Mouse (Mus musculus): ENCODE measurements around the gene Psmc6.
A peak's percentile ranks its signal among the peaks of the same experiment; 100 is the strongest.

The Psmc6 gene

GRCm38 (mm10) chr14:45329589-45330181 is at the start of gene Psmc6:
Gene Psmc6 (plus strand): TSS chr14:45329788.
- peak; percentile 94 for DNase-seq (ENCODE audit: low read depth)

GRCm38 (mm10) chr14:45282066-45282465 is 47.5 kb upstream of the Psmc6 start:
- DNase-seq (ENCODE audit: low read depth): no peak

- DNase-seq (ENCODE audit: low read depth): no peak
Measured at GRCm38 (mm10) chr14:45291608-45292007, 38.0 kb upstream of the Psmc6 start.

- DNase-seq (ENCODE audit: low read depth): no peak
Measured at GRCm38 (mm10) chr14:45303939-45304338, 25.6 kb upstream of the Psmc6 start.

- no peak for DNase-seq (ENCODE audit: low read depth)
Measured at GRCm38 (mm10) chr14:45304389-45304788, 25.2 kb upstream of the Psmc6 start.

GRCm38 (mm10) chr14:45305852-45306251 is 23.7 kb upstream of the Psmc6 start:
- no peak for DNase-seq (ENCODE audit: low read depth)

GRCm38 (mm10) chr14:45307630-45308328 is 21.8 kb upstream of the Psmc6 start:
- DNase-seq (ENCODE audit: low read depth): no peak

- no peak for DNase-seq (ENCODE audit: low read depth)
Measured at GRCm38 (mm10) chr14:45309646-45310045, 19.9 kb upstream of the Psmc6 start.

- DNase-seq (ENCODE audit: low read depth): no peak
Measured at GRCm38 (mm10) chr14:45310101-45310500, 19.5 kb upstream of the Psmc6 start.

- DNase-seq (ENCODE audit: low read depth): no peak
Measured at GRCm38 (mm10) chr14:45316927-45317326, 12.7 kb upstream of the Psmc6 start.

GRCm38 (mm10) chr14:45317921-45318411 is 11.6 kb upstream of the Psmc6 start:
- no peak for DNase-seq (ENCODE audit: low read depth)

- peak; percentile 87 for DNase-seq (ENCODE audit: low read depth)
Measured at GRCm38 (mm10) chr14:45318426-45319236, 11.0 kb upstream of the Psmc6 start, which contains the start of gene Ero1l. Gene Ero1l (minus strand): TSS chr14:45318771.

GRCm38 (mm10) chr14:45319237-45319610 is 10.4 kb upstream of the Psmc6 start:
- DNase-seq (ENCODE audit: low read depth): no peak

- peak; percentile 30 for DNase-seq (ENCODE audit: low read depth)
Measured at GRCm38 (mm10) chr14:45320111-45320510, 9.5 kb upstream of the Psmc6 start.

GRCm38 (mm10) chr14:45321067-45321466 is 8.5 kb upstream of the Psmc6 start:
- DNase-seq (ENCODE audit: low read depth): peak; percentile 53

GRCm38 (mm10) chr14:45321622-45322021 is 8.0 kb upstream of the Psmc6 start:
- no peak for DNase-seq (ENCODE audit: low read depth)

GRCm38 (mm10) chr14:45322450-45322849 is 7.1 kb upstream of the Psmc6 start:
- no peak for DNase-seq (ENCODE audit: low read depth)

- no peak for DNase-seq (ENCODE audit: low read depth)
Measured at GRCm38 (mm10) chr14:45323320-45323719, 6.3 kb upstream of the Psmc6 start.

GRCm38 (mm10) chr14:45325471-45325870 is 4.1 kb upstream of the Psmc6 start:
- peak; percentile 87 for DNase-seq (ENCODE audit: low read depth)

- DNase-seq (ENCODE audit: low read depth): no peak
Measured at GRCm38 (mm10) chr14:45328072-45328713, 1.4 kb upstream of the Psmc6 start.

GRCm38 (mm10) chr14:45329018-45329588 is 485 bp upstream of the Psmc6 start:
- DNase-seq (ENCODE audit: low read depth): no peak

Data from NIH3T3 (cell line).